Mouse (Mus musculus) c-Kit-positive CD71-positive TER-119-positive erythroid progenitor cells, embryonic 14.5 days (primary cell): ENCODE measurements at regions not wholly inside any gene's neighbourhood (a gene's known extent, or its start where the extent isn't known, plus 50 kb on each side); places are given as distances from the start of the nearest gene placed in this dataset.
"Not testable (repeated sequence)": the region's sequence is repeated elsewhere in the genome, so short reads cannot be mapped to it uniquely, and the experiment has no call there.

Experiments used
- DNase-seq: peaks from one replicate; pipeline ENCODE4 v3.0.0-alpha.2; 2013; ENCODE audit warnings: low spot score

DNA sequence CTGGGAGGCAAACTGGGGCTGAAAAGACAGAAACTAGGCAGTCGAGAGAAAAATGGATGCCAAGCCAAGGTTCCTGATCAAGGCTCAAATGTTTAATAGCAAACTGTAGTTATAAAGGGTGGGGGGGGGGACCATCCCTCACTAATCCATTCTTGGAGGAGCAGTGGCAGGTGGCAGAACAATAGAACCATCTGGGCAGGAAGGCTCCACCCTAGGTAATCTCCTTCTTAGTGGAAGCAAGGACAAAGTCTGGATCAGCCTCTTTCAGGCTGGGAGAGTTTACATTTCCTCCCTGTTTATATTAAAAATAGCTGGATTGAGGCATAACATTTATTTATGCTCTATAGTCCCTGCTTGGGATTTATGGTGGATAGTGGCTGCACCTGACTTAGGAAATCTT lies 180.8 kb downstream of the Cdh9 start:
- no peak for DNase-seq

DNA sequence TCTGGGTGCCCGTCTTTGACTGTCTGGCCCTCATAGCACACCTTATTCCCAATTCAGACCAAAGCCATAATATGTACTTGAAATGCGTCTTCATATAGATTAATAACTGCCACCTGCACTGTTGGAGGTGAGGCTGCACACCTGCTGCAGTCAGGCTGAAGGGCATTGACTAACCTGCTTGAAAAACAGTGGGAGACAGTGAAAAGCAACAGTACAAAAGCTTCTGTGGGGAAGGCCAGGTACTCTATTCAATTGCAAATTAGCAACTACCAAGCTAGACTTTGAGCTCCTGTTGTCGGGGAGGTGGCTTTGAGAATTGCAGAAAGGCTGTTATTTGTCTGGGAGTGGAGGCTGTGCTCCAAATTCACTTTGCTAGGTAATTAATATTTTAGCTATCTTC lies 181.4 kb downstream of the Cdh9 start:
- not testable (repeated sequence) for DNase-seq

DNA sequence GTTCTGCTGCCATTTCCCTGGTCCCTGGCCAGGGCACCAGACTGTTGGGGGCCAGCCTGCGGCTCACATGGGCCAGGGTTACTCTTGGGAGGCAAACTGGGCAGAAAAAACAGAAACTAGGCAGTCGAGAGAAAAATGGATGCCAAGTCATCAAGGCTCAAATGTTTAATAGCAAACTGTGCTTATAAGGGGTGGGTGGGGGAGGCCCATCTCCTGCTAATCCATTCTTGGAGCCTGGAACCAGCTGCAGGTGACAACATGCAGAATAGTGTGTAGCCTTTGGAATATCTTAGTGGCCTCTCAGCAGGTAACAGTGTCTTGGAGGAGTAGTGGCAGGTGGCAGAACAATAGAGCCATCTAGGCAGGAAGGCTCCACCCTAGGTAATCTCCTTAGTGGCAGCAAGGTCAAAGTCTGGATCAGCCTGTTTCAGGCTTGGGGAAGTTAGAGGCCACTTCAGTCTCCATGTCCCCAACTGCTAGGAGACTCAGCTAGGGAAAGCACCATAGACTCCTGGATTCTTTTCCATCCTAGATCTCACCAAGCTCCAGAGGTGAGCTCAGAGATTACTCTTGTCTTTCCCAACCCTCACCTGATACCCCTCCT lies 186.5 kb downstream of the Cdh9 start:
- no peak for DNase-seq

DNA sequence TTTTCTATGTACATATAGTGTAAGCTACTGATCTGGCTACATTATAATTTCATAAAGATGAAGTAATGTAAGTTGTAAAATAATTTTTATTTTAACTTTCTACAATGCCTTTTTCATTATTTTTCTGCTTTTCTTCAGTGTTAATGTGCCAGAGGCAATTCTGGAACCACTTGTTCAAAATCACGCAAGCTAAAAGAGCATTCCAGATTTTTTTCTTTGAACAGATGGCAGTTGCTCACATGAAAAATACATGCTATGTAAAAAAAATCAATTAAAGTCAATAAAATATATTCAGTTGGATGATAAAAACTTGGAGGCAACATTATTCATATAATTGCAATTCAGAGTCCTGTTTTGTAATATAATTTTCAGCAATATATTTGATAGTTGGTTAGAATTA lies 194.7 kb downstream of the Cdh9 start:
- no peak for DNase-seq

DNA sequence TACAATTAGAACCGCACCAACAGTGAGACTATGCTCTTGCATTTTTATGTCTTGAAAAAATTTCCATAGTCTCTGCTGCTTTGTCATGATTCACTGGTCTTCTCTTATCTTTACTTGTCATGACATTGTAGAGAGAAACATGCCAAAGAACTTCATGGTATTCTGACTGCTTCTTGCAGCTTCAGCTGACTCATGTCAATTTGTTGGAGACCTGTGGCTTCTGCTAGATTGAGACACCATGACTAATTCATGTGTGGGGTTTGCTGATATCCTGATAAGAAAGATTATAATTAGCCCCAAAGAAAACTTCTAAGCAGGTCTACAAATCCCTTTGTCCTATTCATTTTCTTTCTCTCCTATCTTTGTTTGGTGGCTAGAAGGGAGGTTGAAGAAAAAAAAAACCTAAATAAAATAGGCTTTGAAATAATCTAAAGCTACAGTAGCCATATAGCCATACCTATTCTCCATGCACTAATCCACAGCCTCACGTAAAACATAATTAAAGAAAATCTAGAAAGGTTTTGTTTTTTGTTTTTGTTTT lies 204.7 kb downstream of the Cdh9 start:
- DNase-seq = no peak

DNA sequence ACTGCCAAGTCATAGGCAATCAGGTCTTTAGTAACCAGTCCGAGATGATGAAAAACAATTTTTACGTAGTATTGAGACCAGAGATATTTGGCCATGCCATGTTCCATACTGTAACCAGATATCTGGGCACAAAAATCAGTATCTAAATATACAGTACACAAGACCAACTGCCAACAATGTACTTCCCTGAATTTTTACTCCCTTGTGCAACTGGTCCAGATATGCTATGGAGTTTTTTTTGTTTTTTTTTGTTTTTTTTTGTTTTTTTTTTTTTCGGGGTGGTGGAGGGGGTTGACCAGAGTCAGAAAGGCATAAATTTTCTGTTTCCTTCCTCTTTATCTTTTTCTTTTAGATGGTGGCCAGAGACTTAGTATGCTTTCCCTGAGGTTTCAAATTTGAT lies 205.9 kb downstream of the Cdh9 start:
- no peak for DNase-seq

DNA sequence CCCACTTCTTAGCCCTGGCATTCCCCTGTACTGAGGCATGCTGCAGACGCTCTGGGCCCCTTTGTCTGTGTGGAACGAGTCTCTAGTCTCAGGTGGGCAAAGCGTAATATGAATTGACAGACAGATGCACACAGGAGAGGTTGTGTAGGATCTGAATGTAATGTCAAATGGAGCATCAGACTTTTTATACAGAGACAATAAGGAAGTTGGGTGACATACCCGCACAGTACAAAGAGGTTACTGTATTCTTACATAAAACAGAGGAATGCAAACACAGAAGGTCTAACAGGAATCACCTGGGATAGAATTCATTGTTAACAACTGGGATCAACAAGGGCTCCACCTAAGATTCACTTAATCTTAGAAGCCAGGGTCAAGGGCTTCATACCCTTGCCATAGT lies 247.3 kb downstream of the Cdh9 start:
- DNase-seq = not testable (repeated sequence)

DNA sequence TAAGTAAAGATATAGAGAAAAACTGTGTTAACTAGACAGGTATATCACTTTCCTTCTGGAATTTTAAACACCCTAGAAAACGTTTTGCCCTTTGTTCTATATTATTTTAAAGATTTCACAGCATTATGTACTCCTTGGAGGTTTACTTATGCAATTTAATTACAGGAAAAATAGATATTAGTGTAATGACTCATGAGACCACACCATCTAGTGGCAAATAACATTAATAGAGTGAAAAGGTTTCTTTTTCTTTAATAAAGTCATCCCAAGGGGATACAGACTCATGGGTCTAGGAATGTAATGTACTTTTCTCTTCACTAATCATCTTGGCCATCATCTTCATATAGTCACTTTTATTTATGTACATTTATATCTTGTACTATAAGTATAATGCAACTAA lies 262.3 kb downstream of the Cdh9 start:
- DNase-seq = no peak

DNA sequence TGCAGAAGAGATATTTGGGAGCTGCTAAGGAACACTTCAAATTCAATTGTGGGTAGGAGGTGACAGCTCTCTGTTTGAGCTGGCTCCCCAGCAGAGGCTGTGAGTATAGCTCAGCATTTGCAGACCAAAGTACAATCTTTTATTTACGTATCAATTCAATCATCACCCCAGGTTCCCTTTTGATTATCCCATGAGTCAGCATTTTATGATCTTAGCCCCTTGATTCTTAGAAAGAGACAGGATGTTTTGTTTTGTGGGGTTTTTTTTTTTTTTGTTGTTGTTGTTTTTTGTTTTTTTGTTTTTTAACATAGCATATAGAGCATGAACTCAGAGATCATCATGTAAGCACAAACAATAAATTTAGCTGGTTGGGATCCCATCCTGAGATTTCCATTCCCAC lies 267.1 kb downstream of the Cdh9 start:
- no peak for DNase-seq

DNA sequence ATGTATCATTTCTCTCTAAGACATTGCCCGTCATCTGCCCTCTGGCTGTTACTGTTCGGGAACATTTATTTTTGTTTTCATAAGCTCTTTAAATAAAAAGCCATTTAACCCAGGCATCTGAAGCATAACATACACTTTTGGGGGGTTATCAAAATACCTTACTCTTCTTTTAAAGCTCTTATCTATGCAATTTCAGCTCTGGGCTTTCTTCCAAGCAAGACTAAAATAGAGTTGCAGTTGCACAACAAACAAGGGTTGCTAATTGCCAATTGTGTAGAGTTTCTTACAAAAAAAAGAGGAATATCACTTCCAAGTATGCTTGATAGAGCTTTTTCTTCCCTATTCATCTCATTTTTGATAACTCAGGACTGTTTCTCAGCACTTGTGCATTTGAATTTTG lies 277.6 kb downstream of the Cdh9 start:
- DNase-seq = no peak

DNA sequence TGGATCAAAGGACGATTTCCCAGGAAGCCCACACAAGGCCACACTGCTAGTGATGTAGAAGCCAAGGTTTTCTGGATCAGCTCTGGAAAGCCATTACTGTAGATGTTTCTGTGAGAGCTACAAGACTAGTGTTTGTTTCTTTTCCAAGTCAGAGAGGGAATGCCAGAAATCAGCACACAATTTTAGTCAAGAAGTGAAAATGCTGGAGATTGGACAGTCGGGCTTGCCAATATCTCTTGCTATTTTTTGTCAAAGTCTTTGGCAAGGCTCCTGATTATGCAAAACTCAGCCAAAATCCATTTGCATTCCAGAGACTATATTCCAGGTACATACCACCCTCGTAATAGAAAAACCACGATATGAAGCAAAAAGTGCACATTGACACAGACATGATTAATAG lies 279.3 kb downstream of the Cdh9 start:
- DNase-seq = no peak

DNA sequence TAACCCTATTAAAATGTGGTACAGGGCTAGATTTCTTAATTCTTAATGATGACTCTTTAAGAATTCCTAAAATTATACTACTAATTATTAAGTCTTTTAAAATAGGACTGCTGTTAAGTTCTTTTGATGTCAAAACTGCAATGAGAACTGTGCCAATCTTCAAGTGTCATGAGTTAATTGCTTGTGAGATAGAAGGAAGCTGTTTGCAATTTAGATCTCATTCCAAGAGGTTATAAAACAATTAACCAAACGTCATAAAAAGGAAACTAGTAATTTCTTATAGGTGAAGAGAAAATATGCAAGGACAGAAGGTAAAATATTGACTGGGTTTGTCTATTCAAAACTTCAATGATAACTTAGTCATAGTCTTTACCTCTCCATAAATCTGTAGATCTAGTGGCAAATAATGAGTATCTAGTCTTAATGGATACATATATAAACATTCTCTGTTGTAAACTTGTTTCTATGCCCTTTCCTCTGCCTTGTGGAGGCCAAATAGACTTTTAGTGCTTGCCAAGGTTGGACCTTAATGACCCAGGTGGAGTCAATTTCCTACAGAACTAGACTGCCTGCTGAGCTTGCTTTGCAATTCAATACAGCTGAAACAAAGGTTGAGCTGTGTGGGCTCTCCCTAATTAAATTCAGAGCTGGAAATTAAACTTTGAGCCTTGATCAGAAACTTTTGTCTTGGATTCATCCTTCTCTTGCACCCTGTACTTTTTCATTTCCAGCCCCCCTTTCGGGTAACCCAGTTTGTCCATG lies 320.5 kb downstream of the Cdh9 start:
- no peak for DNase-seq

DNA sequence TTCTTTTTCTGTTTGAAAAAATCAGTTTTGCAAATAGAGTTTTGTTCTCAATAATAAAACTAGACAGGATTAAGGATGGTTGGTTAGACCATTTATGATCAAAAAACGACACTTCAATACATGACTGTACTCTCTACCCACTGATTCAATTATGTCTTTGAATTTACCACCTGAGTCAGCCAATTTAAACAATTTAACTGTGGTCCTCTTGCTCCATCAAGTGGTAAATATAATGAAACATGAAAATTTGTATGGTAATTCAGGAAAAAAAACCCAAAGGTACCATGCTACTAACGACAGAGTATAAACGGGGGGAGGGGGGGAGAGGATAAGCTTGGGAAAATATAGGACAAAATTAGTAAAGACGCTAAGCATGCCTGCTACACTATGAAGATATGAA lies 341.2 kb downstream of the Cdh9 start:
- no peak for DNase-seq

DNA sequence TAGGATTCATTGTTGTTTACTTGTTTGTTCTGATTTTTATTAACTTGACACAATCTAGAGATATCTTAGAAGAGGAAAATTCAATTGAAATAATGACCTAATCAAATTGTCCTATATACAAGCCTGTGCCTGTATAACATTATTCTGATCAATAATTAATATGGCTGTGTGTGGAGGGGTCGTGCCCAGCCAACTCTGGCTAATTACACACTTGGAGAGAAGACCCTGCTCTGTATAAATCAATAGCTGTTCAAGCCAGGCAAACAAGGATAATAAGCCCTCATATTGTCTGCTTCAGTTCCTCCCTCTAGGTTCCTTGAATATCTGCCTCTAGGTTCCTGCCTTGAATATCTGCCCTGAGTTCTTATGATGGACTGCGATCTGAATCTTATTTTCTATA lies 355.5 kb downstream of the Cdh9 start:
- no peak for DNase-seq

DNA sequence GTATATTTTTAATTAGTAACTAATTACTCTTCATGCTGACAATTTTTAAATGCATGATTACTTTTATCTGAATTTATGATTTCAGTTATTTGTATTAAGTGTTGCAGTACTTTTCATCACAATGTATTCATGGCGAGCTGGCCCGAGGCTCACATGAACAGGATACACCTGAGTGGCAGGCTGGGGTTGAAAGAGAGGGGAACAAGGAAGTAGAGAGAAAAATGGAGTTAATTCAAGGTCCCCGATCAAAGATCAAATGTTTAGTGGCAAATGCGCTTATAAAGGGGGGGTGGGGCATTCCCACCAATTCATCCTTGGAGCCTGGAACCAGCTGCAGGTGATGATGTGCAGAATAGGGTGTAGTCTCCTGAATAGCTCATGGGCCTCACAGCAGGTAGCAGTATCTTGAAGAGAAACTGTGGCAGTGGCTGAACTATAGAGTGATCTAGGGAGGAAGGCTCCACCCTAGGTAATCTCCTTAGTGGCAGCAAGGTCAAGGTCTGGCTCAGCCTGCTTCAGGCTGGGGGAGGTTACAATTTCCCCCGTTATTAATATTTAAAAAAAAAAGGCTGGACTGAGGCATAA lies 360.2 kb downstream of the Cdh9 start:
- no peak for DNase-seq

DNA sequence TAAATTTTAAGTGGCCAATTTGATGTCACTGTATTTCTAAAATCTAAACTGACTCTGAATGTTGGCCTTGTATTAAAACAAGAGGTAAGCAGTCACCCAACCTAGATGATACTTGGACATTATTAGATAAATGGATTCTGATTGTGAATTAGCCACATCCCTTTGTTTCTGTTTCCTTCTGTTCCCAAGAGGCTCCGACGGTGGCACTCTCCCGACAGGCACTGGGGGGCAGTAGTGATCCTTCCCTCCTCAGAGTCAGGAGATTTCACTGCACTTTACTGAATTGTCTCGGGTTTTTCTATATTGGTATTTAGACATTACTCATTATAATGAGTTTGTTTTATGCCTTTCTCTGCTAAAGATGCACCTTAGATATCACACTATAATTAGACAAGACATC lies 370.4 kb downstream of the Cdh9 start:
- DNase-seq = peak; percentile 0

DNA sequence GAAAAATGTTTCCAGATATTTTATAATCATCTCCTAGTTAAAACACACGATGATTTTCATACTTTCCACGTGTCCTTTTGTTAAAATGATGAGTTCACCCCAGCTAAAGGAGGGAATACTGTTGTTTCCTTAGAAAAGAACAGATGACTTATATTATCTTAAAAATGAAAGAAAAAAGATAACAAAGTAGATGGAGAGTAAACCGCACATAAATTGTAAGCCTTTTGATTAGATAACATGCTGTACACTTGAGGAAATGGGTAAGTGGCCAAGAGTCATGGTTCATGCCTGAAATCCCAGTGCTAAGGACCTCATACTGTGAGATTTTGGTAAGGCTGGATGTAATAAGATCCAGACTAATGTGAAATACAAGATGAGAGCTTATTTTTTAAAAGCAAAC lies 372.6 kb downstream of the Cdh9 start:
- DNase-seq = no peak

DNA sequence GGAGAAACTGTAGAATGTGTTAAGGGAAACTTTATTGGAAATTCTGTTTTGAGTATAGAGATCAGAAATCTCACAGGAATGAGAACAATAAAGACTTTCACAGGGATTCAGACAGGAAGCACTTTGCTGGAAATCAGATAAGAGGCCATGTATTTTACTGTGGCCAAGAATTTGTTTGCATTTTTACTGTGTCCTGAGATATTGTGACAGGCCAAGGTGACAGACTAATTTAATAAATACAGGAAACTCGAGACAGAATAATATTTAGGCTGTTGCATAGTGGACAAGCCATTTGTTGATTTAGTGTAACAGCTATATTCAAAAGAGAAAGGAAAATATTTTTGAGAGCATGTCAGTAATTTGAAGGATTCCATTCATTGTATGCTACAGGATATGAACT lies 407.2 kb downstream of the Cdh9 start:
- no peak for DNase-seq

DNA sequence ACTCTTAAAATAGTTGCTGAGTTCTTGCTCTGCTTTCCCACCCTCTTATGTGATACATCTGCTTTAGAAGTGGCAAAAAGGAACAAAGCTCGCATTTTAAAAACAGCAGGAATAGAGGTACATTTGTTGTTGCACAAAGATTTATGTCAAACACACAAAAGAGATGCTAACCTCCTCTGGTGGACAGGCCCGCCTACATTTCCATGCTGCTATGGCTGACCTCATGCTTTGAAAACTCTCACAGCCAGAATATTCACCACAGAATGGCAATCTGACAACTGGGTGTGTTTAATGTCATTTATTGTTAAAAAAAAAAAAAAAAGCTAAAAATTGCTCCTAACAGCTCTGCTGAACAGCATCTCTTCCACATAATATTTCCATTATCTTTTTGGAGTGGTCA lies 451.6 kb downstream of the Cdh9 start:
- DNase-seq = no peak

DNA sequence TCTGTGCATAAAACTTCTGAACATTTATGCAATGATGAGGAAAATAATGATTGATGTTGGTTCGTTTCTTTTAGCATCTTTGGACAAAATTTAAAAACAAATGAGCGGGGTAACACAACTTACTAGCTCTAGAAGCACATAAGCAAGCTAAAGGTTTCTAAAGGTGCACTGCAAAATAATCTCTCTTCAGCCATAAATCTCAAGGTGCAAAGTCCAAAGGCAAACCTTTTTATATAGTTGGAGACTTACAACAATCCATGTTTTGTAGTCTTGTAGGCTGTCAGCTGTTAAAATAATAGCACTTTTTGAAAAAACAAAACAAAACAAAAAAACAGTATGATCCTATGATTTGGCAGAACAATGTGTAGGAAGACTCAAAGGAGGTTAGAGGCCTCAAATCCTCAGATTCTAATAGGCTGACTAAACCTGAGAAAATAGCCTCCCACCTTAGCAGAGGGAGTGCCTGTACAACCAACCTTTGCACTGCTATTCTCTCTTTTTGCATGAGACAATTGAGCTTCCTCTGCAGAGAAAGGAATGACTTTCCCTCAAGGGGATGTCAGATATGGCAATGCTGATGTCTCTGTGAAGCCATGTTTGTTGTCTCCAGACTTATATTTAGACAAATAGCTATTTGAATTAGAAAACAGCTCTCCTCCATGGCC lies 452.9 kb downstream of the Cdh9 start:
- no peak for DNase-seq

DNA sequence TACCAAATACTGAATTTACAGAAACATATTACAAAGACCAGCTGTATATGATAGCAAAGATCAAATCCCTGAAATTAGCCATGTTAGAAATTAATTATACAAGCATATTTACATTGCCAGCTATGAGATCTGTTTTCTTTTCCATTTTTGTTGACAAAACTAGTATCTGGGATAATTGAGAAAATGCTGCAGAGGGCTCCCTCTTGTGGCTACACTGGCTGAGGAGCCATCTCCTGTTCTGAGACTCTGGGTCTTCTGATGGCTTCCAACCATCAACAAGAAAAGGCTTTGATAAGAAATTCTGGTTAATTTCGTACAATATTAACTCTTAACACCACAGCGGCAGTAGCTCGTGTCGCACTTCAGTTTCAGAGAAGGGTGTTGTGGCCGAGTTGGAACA lies 466.9 kb downstream of the Cdh9 start:
- DNase-seq = no peak

DNA sequence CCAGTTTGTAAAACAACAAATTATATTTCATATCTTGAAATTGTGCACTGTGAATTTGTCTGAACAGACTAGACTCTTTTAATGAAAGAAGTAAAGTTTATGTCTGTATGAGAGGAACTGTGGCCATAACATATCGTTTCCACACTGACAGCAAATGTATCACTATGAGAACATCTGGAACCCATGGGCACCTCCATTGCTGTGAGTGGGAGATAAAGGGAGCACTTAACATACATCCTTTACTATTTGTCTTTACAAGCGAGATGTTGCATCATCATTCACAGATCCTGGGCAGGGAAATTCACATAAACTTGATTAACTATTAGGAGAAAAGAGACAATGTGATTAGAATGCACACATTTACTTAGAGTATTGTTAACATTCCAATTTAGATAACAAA lies 476.2 kb downstream of the Cdh9 start:
- no peak for DNase-seq

DNA sequence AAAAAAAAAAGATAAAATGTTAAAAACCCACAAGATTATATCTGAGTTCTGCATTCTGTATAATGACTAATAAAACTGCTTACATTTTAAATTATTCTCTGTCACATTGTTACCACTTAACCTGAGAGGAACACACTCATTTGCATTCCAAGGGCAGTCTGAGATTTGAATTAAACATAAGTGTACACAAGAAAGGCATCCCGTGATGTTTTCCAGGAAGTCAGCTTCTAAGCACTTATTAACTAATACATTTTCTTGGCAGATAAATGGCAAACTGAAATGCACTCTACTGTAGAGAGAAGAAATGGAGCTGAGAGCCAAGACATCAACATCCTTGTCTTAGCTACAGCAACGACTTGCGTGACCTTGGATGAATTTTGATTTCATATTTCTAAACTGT lies 516.5 kb downstream of the Cdh9 start:
- DNase-seq = no peak
